Mouse (Mus musculus) liver, embryonic 14.5 days (tissue): Measurements from ENCODE around the gene Zfp324.

Experiments used
- CTCF ChIP-seq: IDR thresholded peaks from 2 replicates; pipeline ENCODE4 v1.5.1; 2016; ENCODE audit warnings: antibody characterized with exemption, low read depth, control low read depth
- EP300 ChIP-seq: IDR thresholded peaks from 2 replicates; pipeline ENCODE4 v1.6.1; 2016; ENCODE audit warnings: antibody characterized with exemption, low read depth

GRCm38 (mm10) chr7:12979776-12980175 is 14.1 kb downstream of the Zfp324 start:
- TF ChIP-seq EP300 (no peak), CTCF (no peak)
